Mouse (Mus musculus): ENCODE measurements around the gene Grid1.

The Grid1 gene

DNA sequence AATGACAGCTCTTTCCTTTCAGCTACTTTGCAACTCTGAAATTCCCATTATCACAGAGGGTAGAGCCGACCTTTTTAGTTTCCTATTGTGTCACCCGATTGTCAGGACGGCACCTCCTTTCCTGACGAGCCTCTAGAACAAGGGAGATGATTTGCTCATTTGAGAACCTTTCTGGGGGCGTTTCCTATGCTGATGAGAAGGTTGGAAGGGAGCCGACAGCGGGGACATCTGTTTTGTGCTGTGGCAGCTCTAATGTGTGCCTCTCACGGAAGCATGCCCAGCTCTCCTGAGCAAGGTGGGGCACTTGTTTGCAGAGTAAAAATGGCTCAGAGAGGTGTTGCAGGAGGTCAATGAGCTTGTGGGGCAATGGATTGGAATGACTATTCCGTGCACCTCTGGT lies 189.2 kb downstream of the Grid1 start:
- DNase-seq (ENCODE audit: low read depth): no peak

- DNase-seq (ENCODE audit: low read depth): no peak
Measured at GRCm38 (mm10) chr14:35026686-35027085, 206.8 kb downstream of the Grid1 start.

DNA sequence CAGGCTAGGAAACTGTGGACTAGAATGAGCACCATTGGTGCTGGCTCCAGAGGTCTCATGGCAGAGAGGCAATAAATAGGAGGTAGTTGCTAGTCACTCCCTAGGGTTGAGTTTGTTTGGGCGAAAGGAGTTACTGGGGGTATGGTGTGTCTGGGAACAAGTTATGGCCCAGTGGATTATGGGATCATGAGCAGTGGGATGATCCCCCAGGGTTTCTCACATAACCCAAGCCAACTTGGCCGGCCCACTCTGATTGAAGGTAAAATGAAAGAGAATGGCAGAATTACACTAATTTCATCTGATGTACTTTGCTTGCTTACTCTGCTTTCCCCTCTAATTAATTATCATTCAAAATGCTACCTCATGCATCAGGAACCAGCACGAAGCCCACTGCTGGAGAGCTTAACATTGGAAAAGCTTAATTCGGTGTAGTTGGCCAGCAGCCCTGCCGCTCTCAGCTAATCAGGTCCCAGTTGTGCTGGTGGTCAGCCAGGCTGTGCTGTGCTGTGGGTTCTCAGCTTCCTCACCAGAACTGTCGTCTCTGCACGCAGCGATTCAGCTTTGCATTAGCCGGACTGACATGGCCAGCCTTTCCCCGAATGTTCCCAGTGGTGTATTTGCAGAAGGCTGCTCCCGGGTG lies 207.7 kb downstream of the Grid1 start:
- DNase-seq (ENCODE audit: low read depth): no peak

DNA sequence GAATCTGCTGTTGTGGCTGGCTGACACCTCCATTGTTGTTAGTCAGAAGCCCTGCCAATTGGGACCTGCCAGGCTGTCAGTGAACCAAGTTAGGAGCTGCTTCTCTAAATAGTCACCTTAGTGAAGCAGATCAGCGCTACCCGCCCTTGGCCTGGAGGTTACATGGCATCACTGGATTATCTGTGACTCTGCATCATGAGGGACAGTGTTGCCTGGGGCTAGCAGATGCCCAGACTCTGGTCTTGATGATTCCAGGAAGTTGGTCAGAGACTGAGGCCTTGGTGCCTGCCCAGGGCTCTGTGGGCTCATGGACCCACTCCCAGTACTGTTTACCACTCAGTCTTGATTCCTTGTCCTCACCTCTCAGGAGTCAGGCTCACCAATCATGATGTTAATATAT lies 209.7 kb downstream of the Grid1 start:
- no peak for DNase-seq (ENCODE audit: low read depth)

DNA sequence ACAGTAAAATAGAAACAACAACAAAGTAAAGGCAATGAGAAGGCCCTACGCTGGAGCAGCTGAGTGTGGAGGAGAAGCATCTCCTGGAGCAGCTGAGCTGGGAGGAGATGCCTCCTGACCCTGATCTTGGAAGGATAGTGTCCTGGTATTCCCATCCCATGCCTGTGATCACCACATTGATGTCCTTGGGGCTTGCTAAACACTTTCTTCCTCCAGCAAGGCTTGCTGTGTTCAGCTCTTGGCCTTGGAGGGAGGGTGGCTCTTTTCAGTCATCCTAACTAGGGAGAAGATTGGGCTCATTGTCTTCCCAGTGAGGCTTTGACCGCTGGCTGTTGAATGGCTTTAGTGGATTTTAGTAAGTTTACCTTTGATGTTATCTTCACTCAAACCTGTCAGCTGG lies 210.4 kb downstream of the Grid1 start:
- no peak for DNase-seq (ENCODE audit: low read depth)

- DNase-seq (ENCODE audit: low read depth): no peak
Measured at GRCm38 (mm10) chr14:35032283-35032682, 212.4 kb downstream of the Grid1 start.

DNA sequence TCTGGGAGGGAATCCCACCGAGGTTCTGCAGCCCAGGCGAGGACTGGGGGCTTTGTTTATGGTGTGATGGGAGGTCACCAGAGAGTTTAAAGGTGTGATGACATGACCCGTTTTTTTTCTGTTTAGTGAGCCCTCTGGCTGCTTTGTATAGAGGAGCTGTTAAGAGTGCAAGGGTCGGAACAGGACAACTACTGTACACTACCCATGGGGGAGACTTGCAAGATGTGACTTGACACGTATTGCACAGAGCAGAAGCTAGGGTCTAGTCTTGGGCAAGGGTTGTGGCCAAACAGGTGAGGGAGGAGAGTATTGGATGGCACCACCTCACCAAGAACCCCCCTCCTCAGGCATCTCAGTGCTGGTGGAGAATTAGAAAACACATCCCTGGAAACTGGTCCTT lies 224.4 kb downstream of the Grid1 start:
- no peak for DNase-seq (ENCODE audit: low read depth)

DNA sequence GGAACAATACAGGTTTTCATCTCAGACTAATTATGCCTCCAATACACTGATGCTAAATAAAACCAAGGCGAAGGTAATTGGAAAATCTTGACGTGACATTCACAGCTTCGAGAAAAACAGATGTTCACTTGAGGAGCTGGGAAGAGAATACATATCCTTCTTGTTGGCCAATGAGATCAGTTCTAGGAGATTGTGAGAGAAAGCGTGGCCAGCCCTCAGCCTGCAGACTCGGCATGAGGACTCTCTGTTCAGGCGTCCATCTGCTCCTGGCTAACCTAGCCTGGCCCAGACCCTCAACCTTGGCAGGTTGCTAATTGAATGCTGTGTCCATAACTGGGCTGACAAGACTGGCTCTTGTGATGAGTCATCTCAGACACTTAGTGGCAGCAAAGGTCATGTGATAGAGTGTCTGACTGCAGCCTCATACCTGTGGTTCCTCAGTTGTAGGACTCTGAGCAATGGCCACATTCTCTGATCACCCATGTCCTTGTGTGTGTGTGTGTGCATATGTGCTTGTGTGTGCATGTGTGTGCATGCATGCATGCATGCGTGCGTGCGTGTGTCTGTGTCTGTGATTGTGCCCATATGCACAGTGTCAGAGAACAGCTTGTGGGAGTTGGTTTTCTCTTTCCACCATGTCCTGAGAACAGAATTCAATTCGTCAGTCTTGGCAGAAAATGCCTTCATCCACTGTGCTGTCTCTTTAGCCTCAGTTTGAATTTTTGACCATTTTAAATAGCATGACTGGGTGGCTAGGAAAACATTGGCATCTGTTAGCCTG lies 225.2 kb downstream of the Grid1 start:
- DNase-seq (ENCODE audit: low read depth): no peak

GRCm38 (mm10) chr14:35049231-35049630 lies 229.3 kb downstream of the Grid1 start:
- no peak for DNase-seq (ENCODE audit: low read depth)

DNA sequence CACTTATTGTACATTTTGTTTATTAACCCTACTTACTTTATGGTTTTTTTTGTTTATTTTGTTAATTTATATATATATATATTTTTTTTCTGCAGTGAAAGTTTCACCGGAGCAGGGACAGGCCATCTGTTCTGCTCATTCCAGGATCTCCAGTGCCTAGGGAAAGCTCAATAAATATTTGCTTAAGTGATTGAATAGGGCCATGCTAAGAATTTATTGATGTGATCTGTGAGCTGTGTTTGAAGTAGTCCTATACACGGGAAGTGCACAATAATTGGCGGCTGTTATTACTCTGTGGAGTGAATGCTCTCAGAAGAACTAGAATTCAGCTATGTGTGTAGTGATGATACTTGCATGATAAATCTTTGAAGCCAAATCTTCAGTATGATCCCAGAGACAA lies 234.2 kb downstream of the Grid1 start:
- no peak for DNase-seq (ENCODE audit: low read depth)

DNA sequence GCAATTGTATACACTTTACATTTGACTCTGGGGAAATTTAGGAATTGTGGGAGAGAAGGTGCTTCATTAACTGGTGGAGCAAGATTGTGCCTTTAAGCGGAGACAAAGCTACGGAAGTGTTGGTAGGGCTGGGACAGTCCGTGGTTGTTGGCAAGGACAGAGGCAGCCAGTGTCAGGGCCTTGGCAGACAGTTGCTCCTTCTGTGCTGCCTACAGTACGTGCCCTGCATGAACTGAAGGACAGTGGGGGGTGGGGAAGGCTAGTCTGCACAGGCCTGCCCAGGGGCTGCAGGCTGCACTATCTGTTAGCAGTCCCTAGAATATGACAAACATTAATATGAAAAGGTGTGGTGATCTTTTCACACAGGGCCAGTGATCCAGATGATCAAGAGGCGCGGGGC lies 254.7 kb downstream of the Grid1 start:
- DNase-seq (ENCODE audit: low read depth): no peak

DNA sequence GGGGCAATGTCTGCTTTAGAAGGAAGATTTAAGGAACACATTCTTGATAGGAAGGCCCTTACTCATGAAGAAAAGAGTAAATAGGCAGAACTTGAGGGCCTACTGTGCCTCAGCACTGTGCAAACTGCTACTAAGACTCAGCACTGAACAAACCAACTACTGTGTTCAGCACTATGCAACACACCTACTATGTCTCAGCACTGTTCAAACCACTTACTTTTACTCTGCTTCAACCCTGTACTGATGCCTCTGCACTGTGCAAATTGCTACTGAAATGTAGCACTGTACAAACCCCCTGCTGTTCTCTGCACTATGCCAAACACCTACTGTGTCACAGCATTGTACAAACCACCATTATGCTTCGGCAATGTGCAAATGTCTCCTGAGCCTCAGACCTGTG lies 260.0 kb downstream of the Grid1 start:
- no peak for DNase-seq (ENCODE audit: low read depth)

DNA sequence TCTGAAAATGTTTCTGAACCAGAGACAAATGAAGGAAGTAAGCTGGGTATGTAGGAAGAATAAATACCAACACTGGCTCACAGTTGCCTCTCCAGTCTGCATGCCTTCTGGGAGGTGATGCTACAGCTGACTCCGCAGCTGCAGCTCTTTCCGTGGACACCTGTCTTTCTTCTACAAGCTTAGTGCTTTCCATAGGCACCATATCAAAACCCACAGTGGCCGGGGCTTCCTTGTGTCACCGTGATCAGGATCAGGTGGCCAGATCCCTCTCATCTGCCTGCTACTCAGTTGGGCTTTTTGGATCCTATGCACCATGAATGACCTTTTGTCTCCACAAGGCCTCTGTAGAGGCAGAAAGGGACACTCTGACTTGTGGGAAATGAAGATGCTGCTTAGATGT lies 272.7 kb downstream of the Grid1 start:
- DNase-seq (ENCODE audit: low read depth): no peak

- no peak for DNase-seq (ENCODE audit: low read depth)
Measured at GRCm38 (mm10) chr14:35093561-35094186, 273.8 kb downstream of the Grid1 start.

- DNase-seq (ENCODE audit: low read depth): no peak
Measured at GRCm38 (mm10) chr14:35095506-35096059, 275.7 kb downstream of the Grid1 start.

DNA sequence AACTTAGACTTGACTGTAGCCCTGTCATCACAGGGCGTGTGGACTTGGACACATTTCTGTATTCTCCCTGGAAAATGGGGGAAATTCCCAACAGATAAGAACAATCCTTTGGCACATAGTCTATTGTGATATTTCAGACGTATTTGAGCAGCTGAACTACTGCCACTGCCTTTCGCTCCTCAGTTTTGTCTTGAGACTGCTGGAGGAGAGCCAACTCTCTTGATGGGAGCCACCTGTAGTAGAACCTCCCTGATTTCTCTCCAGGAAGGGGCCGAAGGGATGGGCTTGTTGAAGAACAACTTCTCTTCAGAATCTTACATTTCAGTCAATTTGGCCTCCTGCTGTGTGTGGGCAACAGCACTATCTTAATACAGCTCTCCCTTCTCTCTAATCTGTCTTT lies 276.2 kb downstream of the Grid1 start:
- no peak for DNase-seq (ENCODE audit: low read depth)

- DNase-seq (ENCODE audit: low read depth): no peak
Measured at GRCm38 (mm10) chr14:35097166-35097565, 277.3 kb downstream of the Grid1 start.

DNA sequence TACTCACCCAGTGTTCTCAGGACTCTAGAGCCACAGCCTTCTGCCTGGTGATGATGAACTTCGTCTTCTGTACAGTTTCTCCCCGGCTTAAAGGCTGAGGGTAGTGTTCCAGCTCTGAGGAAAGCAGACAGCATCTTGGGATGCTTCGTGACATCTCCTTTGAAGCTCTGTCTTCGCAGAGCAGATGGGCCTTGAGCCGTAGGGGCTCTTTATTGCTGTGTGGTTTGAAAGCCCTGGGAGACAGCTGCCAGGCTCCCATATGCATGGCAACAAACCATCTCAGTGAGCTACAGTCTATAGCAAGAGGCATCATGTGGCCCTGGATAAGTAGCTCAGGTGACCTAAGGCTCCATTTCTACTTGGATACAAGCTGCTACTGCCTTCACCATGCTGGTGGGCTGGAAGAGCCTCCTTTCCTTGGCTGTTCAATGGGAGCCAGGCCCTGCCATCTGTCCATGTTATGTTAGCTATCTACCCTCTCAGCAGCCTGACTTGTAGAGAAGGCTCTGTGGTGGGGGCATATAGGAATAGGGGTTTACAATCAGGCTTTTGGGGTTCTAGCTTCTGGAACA lies 283.8 kb downstream of the Grid1 start:
- no peak for DNase-seq (ENCODE audit: low read depth)

GRCm38 (mm10) chr14:35107596-35107995 lies 287.7 kb downstream of the Grid1 start:
- DNase-seq (ENCODE audit: low read depth): no peak

GRCm38 (mm10) chr14:35110928-35111327 lies 291.0 kb downstream of the Grid1 start:
- no peak for DNase-seq (ENCODE audit: low read depth)

DNA sequence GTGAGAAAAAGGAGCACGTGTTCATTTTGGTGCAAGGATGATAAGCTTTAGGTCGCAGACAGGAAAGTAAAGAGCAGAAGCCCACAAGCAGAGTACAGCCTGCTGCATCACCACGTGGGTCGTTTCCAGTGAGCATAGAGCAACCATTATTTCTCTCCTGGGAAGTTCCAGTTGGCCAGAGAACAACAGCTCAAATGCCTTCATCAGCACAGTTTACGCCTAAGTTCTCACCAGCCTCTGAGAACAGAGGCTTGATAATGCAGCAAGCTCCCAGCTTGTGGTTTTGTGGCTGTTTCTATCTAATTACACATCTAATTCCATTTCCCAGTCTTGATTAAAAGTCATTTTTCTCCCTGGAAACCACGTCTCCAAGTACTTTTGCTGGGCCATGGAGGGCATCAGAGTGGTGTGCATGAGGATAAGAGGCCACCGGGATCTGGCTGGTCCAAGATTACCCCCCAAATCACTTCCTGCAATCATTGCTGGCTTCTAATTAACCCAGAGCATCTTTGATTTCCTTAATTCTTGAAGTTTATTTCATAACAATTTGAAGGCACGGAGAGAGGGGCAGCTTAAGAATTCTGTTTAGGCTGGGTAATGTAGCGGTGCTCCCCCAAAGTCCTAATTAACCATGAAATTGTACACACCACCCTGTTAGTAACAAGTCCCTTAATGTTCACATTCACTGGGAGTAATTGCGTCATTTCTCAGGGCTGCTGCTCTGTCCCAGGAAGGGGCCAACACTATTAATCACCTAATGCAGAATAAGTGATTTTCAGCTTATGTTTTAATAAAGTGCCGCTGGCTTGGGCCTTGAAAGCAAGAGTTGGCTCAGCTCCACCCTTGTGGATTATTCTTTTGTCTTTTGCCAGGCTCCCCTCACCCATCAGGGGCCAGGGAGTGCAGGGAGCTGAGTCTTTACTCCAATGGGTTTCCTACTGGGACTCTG lies 292.7 kb downstream of the Grid1 start:
- no peak for DNase-seq (ENCODE audit: low read depth)

- DNase-seq (ENCODE audit: low read depth): no peak
Measured at GRCm38 (mm10) chr14:35113276-35113645, 293.4 kb downstream of the Grid1 start.

All from induced T-regulatory cell, adult 2 months (primary cell).